Mouse (Mus musculus) left cerebral cortex, postnatal 25 days (tissue): ENCODE results near the gene Mrps6. TPM values are rescaled to one million over a fixed set of nuclear protein-coding genes. Genes with fewer than 3 reads are reported as not detected.
"Not testable (repeated sequence)": the region's sequence is repeated elsewhere in the genome, so short reads cannot be mapped to it uniquely, and the experiment has no call there.

Experiments
- DNase-seq, 2 experiments: peaks; one replicate each; pipeline ENCODE4 v3.0.0; 2022; ENCODE audit warnings: low spot score in 2 of 2, mixed read lengths in 1 of 2
- intact Hi-C: fragments of 180-260 bp; cut with DNase I; formaldehyde crosslinking; loops from one replicate; pipeline ENCODE4 v1.15.1; 2025
- total RNA-seq, 2 experiments: library from RNA; stranded (reverse); gene quantifications; 2 replicates each; pipeline ENCODE4 v1.2.3; 2021

Mrps6 gene
- total RNA-seq, 2 experiments from 2014 or later = 44.8 to 52.2 TPM

DNA sequence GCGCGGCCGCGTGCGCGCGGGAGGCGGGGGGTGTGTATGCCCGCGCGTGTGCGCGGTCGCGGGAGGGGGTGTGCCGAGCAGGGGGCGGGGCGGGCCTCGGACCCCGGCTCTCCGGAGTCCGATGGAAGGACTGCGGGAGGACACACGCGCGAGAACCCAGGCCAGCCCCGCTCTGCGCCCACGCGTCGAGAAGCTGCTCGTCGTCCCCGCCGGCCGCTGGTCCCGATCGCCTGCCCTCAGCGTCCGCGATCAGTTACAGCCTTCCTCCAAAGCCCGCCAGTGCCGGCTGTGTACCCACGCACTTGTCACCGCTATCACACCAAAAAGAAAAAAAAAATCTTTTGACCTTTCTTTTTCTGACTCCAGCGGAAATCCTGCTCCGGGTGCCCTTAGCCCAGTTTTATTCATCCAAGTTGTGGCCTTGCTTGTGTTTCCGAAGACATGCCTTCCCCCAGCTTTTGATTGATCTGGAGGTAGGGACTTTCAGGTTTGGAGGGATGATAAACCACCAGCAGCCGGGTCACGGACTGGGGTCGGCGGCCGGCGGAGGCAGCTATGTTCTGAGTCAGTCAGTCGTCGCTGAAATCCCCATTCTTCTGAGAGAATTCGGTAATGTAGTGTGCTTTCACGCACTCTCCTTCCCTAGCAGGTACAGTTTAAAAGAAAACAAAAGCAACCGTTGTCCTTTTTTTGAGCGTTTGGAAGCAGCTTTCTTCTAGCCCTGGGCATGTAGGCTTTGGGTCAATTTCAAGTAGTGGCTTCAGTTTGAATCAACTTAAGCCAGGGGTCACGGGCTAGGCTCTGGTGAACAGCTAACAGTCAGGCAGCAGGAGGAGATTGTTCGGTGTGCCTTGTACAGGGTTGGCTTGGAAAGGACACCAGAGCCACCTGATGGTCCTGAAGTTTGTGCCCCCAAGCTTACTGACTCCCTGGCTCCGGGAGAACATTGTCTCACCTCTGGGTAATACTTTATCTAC, 862 bp downstream of the Mrps6 start:
- intact Hi-C loops = loop anchor here (1.0 to 5.0 kb wide), 4 partner anchors 58 to 227 kb away; no protein-coding TSS in a partner anchor
- peak; percentile 13 to 15 for DNase-seq

DNA sequence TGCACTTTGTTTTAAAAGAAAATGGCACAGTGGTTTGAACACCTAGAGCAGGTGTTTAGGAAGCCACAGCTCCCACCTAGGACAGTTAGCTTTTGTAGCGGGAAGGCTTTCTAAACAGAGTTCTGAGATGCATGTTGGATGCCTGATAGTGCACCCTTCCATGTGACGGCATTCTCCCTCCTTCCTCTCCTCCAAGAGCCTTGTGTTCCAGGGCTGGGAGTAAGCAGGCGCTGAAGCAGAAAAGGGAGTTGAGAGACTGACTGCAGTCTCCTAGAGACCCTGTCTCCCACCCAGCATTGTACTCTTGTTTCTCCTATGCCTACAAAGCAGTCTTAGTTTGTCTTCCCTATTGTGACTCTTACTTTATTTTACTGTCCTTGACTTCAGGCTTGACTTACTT, 2.1 kb downstream of the Mrps6 start:
- DNase-seq = no peak
- intact Hi-C loops = no loop called here

GRCm38 (mm10) chr16:92061586-92061985, 3.5 kb downstream of the Mrps6 start:
- DNase-seq = no peak
- intact Hi-C loops = no loop called here

GRCm38 (mm10) chr16:92062832-92063231, 4.8 kb downstream of the Mrps6 start:
- no peak for DNase-seq
- intact Hi-C loops = no loop called here

GRCm38 (mm10) chr16:92064801-92065200, 6.7 kb downstream of the Mrps6 start:
- no peak for DNase-seq
- intact Hi-C loops = no loop called here

GRCm38 (mm10) chr16:92070338-92070737, 12.3 kb downstream of the Mrps6 start:
- intact Hi-C loops = no loop called here
- DNase-seq = no peak

- DNase-seq = no peak
- intact Hi-C loops = no loop called here
Observed at GRCm38 (mm10) chr16:92076797-92077196, 18.7 kb downstream of the Mrps6 start.

DNA sequence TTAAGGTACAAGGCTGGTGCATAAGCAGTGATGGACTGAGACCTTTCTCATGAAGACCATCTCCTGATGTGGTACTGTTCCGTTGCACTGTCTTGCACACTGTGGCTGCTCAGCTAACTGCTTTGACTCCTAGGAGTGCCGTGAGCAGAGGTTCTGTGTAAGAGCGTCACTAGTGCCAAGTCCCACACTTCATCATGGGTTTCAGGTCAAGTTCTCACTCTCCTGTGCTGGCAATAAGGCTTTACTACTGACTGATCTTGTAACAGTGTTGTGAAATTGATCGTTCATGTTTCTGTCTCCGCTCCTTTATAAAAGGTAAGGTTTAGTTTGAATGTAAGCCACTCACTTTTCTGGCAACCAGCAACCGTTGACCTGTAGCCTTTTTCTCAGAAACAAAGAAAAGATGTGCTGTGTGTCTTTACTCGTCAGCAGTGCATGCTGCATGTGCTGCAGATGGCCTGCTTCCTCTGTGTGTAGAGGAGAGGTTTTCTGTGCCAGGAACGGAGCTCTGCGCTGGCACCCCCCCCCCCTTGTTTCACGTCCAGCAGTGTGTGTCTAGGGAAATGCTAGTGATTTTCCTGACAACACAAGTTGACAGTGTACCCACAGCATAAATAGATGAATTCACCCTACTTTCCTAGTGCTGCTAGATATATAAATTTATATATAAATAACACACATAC, 25.8 kb downstream of the Mrps6 start:
- intact Hi-C loops = no loop called here
- DNase-seq = no peak

- no peak for DNase-seq
- intact Hi-C loops = no loop called here
Observed at GRCm38 (mm10) chr16:92089225-92089624, 31.2 kb downstream of the Mrps6 start.

GRCm38 (mm10) chr16:92091876-92092275, 33.8 kb downstream of the Mrps6 start:
- DNase-seq = no peak
- intact Hi-C loops = no loop called here

GRCm38 (mm10) chr16:92098351-92099051, 40.4 kb downstream of the Mrps6 start:
- intact Hi-C loops = no loop called here
- no peak for DNase-seq

GRCm38 (mm10) chr16:92099598-92099997, 41.5 kb downstream of the Mrps6 start:
- intact Hi-C loops = no loop called here
- no peak for DNase-seq

- intact Hi-C loops = no loop called here
- DNase-seq = peak; percentile 62 to 74
Observed at GRCm38 (mm10) chr16:92100111-92100510, 42.0 kb downstream of the Mrps6 start.

GRCm38 (mm10) chr16:92102115-92102514, 44.0 kb downstream of the Mrps6 start:
- no peak for DNase-seq
- intact Hi-C loops = no loop called here

GRCm38 (mm10) chr16:92102931-92103330, 44.9 kb downstream of the Mrps6 start:
- intact Hi-C loops, DNase-seq: not testable (repeated sequence)

GRCm38 (mm10) chr16:92103572-92104331, 45.7 kb downstream of the Mrps6 start:
- DNase-seq = peak in 1 of 2 experiments; percentile 36
- intact Hi-C loops = no loop called here

GRCm38 (mm10) chr16:92104332-92104590, 46.2 kb downstream of the Mrps6 start:
- no peak for DNase-seq
- intact Hi-C loops = no loop called here

DNA sequence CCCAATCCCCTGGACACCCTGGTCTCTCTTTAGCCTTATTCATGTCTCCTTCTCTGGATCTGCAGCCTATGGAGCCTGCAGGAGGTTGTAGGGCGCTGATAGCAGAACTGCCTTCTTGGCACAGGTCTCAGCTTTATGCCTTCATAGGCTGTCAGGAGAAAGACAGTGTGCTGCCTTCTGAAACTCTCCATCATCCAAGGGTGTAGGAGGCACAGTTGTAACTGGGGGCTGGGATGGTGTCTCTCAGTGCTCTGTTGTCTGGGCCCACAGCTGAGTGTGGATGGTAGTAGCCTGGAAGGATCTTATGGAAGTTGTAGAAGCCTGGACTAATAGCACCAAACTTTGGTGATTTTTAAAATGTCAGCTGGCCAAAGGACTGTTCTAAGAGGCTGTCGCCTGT, 46.9 kb downstream of the Mrps6 start:
- DNase-seq = no peak
- intact Hi-C loops = no loop called here

DNA sequence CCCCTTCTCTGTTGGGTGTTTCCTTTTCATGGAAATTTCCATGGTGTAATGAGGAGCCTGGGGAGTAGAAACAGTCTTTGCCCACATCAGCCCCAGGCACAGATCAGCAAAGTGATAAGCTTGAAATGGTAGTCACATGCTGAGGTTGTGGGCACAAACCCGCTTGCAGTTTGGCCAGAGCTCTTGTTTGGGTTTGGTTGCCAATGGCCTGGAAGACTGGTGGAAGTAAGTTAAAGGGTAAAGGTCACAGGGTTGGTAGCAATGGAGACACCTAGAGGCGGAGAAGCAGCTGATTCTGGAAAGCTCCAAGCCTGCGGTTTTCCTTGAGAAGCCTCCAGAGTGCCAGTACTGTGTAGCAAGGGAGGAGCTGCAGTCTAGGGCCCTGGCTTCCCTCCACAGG, 47.6 kb downstream of the Mrps6 start:
- no peak for DNase-seq
- intact Hi-C loops = no loop called here

DNA sequence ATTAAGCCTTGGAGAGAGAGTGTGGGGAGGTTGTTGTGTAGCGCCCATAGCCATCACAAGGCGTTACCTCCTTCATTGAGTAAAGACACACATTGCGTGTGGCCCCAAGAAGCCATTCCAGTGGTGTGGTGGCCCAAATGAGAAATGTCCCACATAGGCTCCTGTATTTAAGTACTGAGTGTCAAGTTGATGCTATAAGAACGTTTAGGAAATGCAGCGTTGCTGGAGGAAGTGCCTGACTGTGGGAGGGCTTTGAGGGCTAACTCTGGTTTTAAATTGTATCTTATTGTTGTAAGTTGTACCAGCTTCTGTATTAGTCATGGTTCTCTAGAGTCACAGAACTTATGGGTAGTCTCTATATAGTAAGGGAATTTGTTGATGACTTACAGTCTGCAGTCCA, 49.3 kb downstream of the Mrps6 start:
- DNase-seq = no peak
- intact Hi-C loops = no loop called here
